Mouse (Mus musculus): ENCODE results near the gene Hist1h3h. TPM values are rescaled to one million over a fixed set of nuclear protein-coding genes. Genes with fewer than 3 reads are reported as not detected.
A peak's percentile ranks its signal among the peaks of the same experiment; 100 is the strongest.
"Not testable (repeated sequence)": the region's sequence is repeated elsewhere in the genome, so short reads cannot be mapped to it uniquely, and the experiment has no call there.

The Hist1h3h gene
- polyA plus RNA-seq, 1 experiment from 2014 or later = 18.3 TPM

- Histone ChIP-seq H3K27ac (peak overlapping the region; percentile 89), H3K4me2 (replicated peaks) (peak overlapping the region; percentile 77), H3K4me3 (peak overlapping the region; percentile 41), H3K9ac (peak overlapping the region; percentile 63), H3K4me1 (peaks cover 26% of the 10 kb centered on the region)
- 0% methylated on average over 9 of the region's 38 CpGs for WGBS
- H3K36me3 ChIP-seq; H3K9me3 ChIP-seq (replicated peaks); H3K27me3 ChIP-seq: not testable (repeated sequence)
- peak; percentile 32; the same call in 1 of the 2 replicates for ATAC-seq (ENCODE audit: low FRiP score)
Measured at GRCm38 (mm10) chr13:21716540-21717391, 693 bp upstream of the Hist1h3h start.

GRCm38 (mm10) chr13:21718381-21719080 is 1.1 kb downstream of the Hist1h3h start:
- Histone ChIP-seq H3K9me3 (replicated peaks) (no peaks in the 10 kb centered on the region), H3K36me3 (no peaks in the 10 kb centered on the region), H3K27ac (peak overlapping the region; percentile 84), H3K4me2 (replicated peaks) (peak overlapping the region; percentile 68), H3K9ac (peak overlapping the region; percentile 66), H3K4me1 (peaks cover 31% of the 10 kb centered on the region), H3K4me3 (peak overlapping the region; percentile 45), H3K27me3 (no peaks in the 10 kb centered on the region)
- 60% methylated on average over 4 of the region's 4 CpGs for whole genome bisulfite sequencing
- no peak for ATAC-seq (ENCODE audit: low FRiP score)

GRCm38 (mm10) chr13:21721107-21721756 is 3.8 kb downstream of the Hist1h3h start:
- Histone ChIP-seq H3K4me1 (peaks cover 23% of the 10 kb centered on the region), H3K4me3 (peak overlapping the region; percentile 34), H3K9ac (peak overlapping the region; percentile 56; the same call in 1 of the 2 replicates), H3K4me2 (replicated peaks) (peak overlapping the region; percentile 59), H3K27ac (peak overlapping the region; percentile 88)
- H3K36me3 ChIP-seq; H3K9me3 ChIP-seq (replicated peaks); H3K27me3 ChIP-seq: not testable (repeated sequence)
- peak; percentile 1 for ATAC-seq (ENCODE audit: low FRiP score)
- 1% methylated on average over 23 of the region's 44 CpGs for whole genome bisulfite sequencing

GRCm38 (mm10) chr13:21721757-21722372 is 4.4 kb downstream of the Hist1h3h start, which contains the start of gene Hist1h2bm:
TSS of gene Hist1h2bm (plus strand) at chr13:21722044.
- Histone ChIP-seq H3K4me3 (peak within 1 kb of the TSS; percentile 34), H3K9ac (peak within 1 kb of the TSS; percentile 61), H3K27ac (peak within 1 kb of the TSS; percentile 88), H3K4me2 (replicated peaks) (peak within 1 kb of the TSS; percentile 59), H3K4me1 (peaks cover 21% of the 10 kb centered on the region)
- peak; percentile 97 for ATAC-seq (ENCODE audit: low FRiP score)
- under 1% methylated on average over 37 of the region's 37 CpGs for WGBS
- not testable (repeated sequence) for H3K36me3 ChIP-seq; H3K9me3 ChIP-seq (replicated peaks); H3K27me3 ChIP-seq

GRCm38 (mm10) chr13:21722373-21722925 is 5.0 kb downstream of the Hist1h3h start:
- H3K4me2 ChIP-seq (replicated peaks) = peak overlapping the region; percentile 59
- peaks cover 19% of the 10 kb centered on the region for H3K4me1 ChIP-seq
- peak overlapping the region; percentile 61 for H3K9ac ChIP-seq
- no peaks in the 10 kb centered on the region for H3K36me3 ChIP-seq
- peak overlapping the region; percentile 88 for H3K27ac ChIP-seq
- ATAC-seq (ENCODE audit: low FRiP score) = peak; percentile 46
- H3K27me3 ChIP-seq = no peaks in the 10 kb centered on the region
- H3K9me3 ChIP-seq (replicated peaks) = no peaks in the 10 kb centered on the region
- peak overlapping the region; percentile 34 for H3K4me3 ChIP-seq
- 2% methylated on average over 11 of the region's 11 CpGs for WGBS

- WGBS = 32% methylated on average over 5 of the region's 5 CpGs
- Histone ChIP-seq H3K27ac (no peak overlapping the region), H3K4me2 (replicated peaks) (peak overlapping the region; percentile 59)
Measured at GRCm38 (mm10) chr13:21722993-21723836, 5.8 kb downstream of the Hist1h3h start.

GRCm38 (mm10) chr13:21727948-21728572 is 10.6 kb downstream of the Hist1h3h start:
- Histone ChIP-seq H3K36me3 (no peaks in the 10 kb centered on the region), H3K4me3 (no peak overlapping the region), H3K27me3 (no peaks in the 10 kb centered on the region), H3K9me3 (replicated peaks) (no peaks in the 10 kb centered on the region), H3K4me1 (peaks cover 4% of the 10 kb centered on the region; the same call in 1 of the 2 replicates), H3K27ac (peak overlapping the region; percentile 70), H3K9ac (no peak overlapping the region), H3K4me2 (replicated peaks) (0 out of 2 replicates have a peak overlapping the region, but pooled peaks have one; percentile 3)
- WGBS = 28% methylated on average over 11 of the region's 11 CpGs
- ATAC-seq (ENCODE audit: low FRiP score) = peak; percentile 85

More at GRCm38 (mm10) chr13:21722993-21723836, 5.8 kb downstream of the Hist1h3h start:
- Histone ChIP-seq H3K4me3 (0 out of 2 replicates have a peak overlapping the region, but pooled peaks have one; percentile 34), H3K9me3 (replicated peaks) (no peaks in the 10 kb centered on the region), H3K4me1 (peaks cover 20% of the 10 kb centered on the region), H3K36me3 (no peaks in the 10 kb centered on the region), H3K27me3 (no peaks in the 10 kb centered on the region), H3K9ac (no peak overlapping the region)
- ATAC-seq (ENCODE audit: low FRiP score) = no peak

GRCm38 (mm10) chr13:21729544-21729943 is 12.1 kb downstream of the Hist1h3h start:
- no peak overlapping the region for H3K27ac ChIP-seq
- no peaks in the 10 kb centered on the region for H3K27me3 ChIP-seq
- no peak for ATAC-seq (ENCODE audit: low FRiP score)
- no peak overlapping the region for H3K9ac ChIP-seq
- H3K4me3 ChIP-seq = no peak overlapping the region
- no peaks in the 10 kb centered on the region for H3K36me3 ChIP-seq
- WGBS = 50% methylated on average over 1 of the region's 1 CpGs
- H3K4me1 ChIP-seq = peaks cover 10% of the 10 kb centered on the region
- H3K4me2 ChIP-seq (replicated peaks) = no peak overlapping the region
- no peaks in the 10 kb centered on the region for H3K9me3 ChIP-seq (replicated peaks)

GRCm38 (mm10) chr13:21733466-21733865 is 16.0 kb downstream of the Hist1h3h start:
- no peak; the same call in 1 of the 2 replicates for ATAC-seq (ENCODE audit: low FRiP score)
- peaks cover 10% of the 10 kb centered on the region for H3K4me1 ChIP-seq
- H3K36me3 ChIP-seq = no peaks in the 10 kb centered on the region
- no peak overlapping the region for H3K4me3 ChIP-seq
- H3K9ac ChIP-seq = 0 out of 2 replicates have a peak overlapping the region, but pooled peaks have one; percentile 2
- H3K27me3 ChIP-seq = no peaks in the 10 kb centered on the region
- H3K9me3 ChIP-seq (replicated peaks) = no peaks in the 10 kb centered on the region
- 65% methylated on average over 5 of the region's 5 CpGs for WGBS
- H3K4me2 ChIP-seq (replicated peaks) = peak overlapping the region; percentile 62
- H3K27ac ChIP-seq = peak overlapping the region; percentile 98

- WGBS = under 1% methylated on average over 21 of the region's 21 CpGs
- peak; percentile 84 for ATAC-seq (ENCODE audit: low FRiP score)
Measured at GRCm38 (mm10) chr13:21734010-21734905, 16.8 kb downstream of the Hist1h3h start.

More at GRCm38 (mm10) chr13:21734010-21734905, 16.8 kb downstream of the Hist1h3h start:
- no peaks in the 10 kb centered on the region for H3K36me3 ChIP-seq
- no peaks in the 10 kb centered on the region for H3K27me3 ChIP-seq
- peak overlapping the region; percentile 62 for H3K4me2 ChIP-seq (replicated peaks)
- H3K27ac ChIP-seq = peak overlapping the region; percentile 98
- H3K4me1 ChIP-seq = peaks cover 10% of the 10 kb centered on the region
- H3K4me3 ChIP-seq = peak overlapping the region; percentile 42
- peak overlapping the region; percentile 62 for H3K9ac ChIP-seq
- H3K9me3 ChIP-seq (replicated peaks) = no peaks in the 10 kb centered on the region
